In genomic region chr7:79371321-79371879, GRCm38 (mm10) we compare ENCODE assay signal across 8 mouse cellular contexts. TPM values are rescaled to one million over a fixed set of nuclear protein-coding genes. Genes with fewer than 3 reads are reported as not detected.
A peak's percentile ranks its signal among the peaks of the same experiment; 100 is the strongest.
DNase-seq lines count a peak whose midpoint lies in the region; ATAC-seq lines count a peak whose summit lies in the region.

No protein-coding gene starts in this region.

- no peak overlapping the region for H3K4me2 ChIP-seq in kidney, embryonic 15.5 days

- H3K27ac ChIP-seq in kidney, embryonic 15.5 days, result no peak overlapping the region

- no peaks in the 10 kb centered on the region for H3K36me3 ChIP-seq in kidney, embryonic 15.5 days

- no peaks in the 10 kb centered on the region for H3K27me3 ChIP-seq in kidney, embryonic 15.5 days

- DNase-seq in A20 (ENCODE audit: low read depth, low spot score), result peak; percentile 81
- peak; percentile 72 for DNase-seq in T-cell, adult 2 months (ENCODE audit: low spot score)
- DNase-seq in heart, adult 8-10 months (ENCODE audit: low spot score), result peak; percentile 52
- peak; percentile 69 to 80 for DNase-seq in lung, adult 18-20 months
- DNase-seq in ovary, postnatal 10 days (ENCODE audit: low spot score), result peak; percentile 37
- DNase-seq in thymus, postnatal 0 days (ENCODE audit: low spot score), result peak; percentile 84

- H3K9ac ChIP-seq in kidney, embryonic 15.5 days, result no peak overlapping the region

- WGBS in kidney, embryonic 15.5 days, result 28% methylated on average over 10 of the region's 10 CpGs

- peaks cover 10% of the 10 kb centered on the region; the same call in 1 of the 2 replicates for H3K4me1 ChIP-seq in kidney, embryonic 15.5 days

- no peaks in the 10 kb centered on the region for H3K9me3 ChIP-seq in kidney, embryonic 15.5 days (replicated peaks)

- H3K4me3 ChIP-seq in kidney, embryonic 15.5 days (replicated peaks), result no peak overlapping the region

- peak; percentile 87 for ATAC-seq in common myeloid progenitor, adult 5-6 weeks (replicated peaks; ENCODE audit: low read depth, poor library complexity, severe bottlenecking)
- peak; percentile 85 for ATAC-seq in kidney, embryonic 15.5 days (replicated peaks; ENCODE audit: low FRiP score)

RNA-seq across cellular contexts. Expression of gene Rlbp1, which starts 15.4 kb away (rescaled TPM):
- total RNA-seq in common myeloid progenitor, adult 5-6 weeks (2017), result not detected in 2 replicates
- not detected for total RNA-seq in heart, adult 8-10 months (2022)
- 0.14 and 0.39 TPM in 2 replicates for polyA plus RNA-seq in kidney, embryonic 15.5 days (2015; fragmentation: Nextera tagmentation; extraction: Ambion mirVana)
- polyA plus RNA-seq in thymus, postnatal 0 days (2015; fragmentation: Nextera tagmentation; extraction: Ambion mirVana), result 0.18 and 0.30 TPM in 2 replicates

RNA-seq across cellular contexts. Expression of gene Fanci, which starts 20.3 kb away (rescaled TPM):
- total RNA-seq in common myeloid progenitor, adult 5-6 weeks (2017), result 26.2 and 30.1 TPM in 2 replicates
- under 1 TPM; 0.09 to 0.34 (median 0.25) TPM for total RNA-seq in heart, adult 8-10 months (2022)
- 12.0 and 12.6 TPM in 2 replicates for polyA plus RNA-seq in kidney, embryonic 15.5 days (2015; fragmentation: Nextera tagmentation; extraction: Ambion mirVana)
- polyA plus RNA-seq in thymus, postnatal 0 days (2015; fragmentation: Nextera tagmentation; extraction: Ambion mirVana), result 9.7 and 9.8 TPM in 2 replicates

Comparison
In these comparisons a context has a peak if more than half of its experiments do, and no peak if none do; other contexts are left out.
1. RNA of gene Fanci, which starts 20.3 kb away (total RNA-seq): 26.2 to 30.1 TPM in common myeloid progenitor, adult 5-6 weeks; 0.09 to 0.34 TPM in heart, adult 8-10 months; every median in the first group is over 10 times any median in the second.
2. Peak in every context shown above with its lines, with median percentiles within 50 percentile points of each other: DNase-seq.